Mouse (Mus musculus) testis, adult 2 months (tissue): ENCODE measurements around the gene Aagab.

Experiments used
- CTCF ChIP-seq: fragments of 200-500 bp; IDR thresholded peaks from 2 replicates; pipeline ENCODE4 v1.5.1; 2012; ENCODE audit warnings: low read depth, mild to moderate bottlenecking, inconsistent platforms, low read length, moderate library complexity; ENCODE audit not compliant: control insufficient read depth, insufficient read depth, insufficient replicate concordance
- POLR2A ChIP-seq: fragments of 200-500 bp; IDR thresholded peaks from 2 replicates; pipeline ENCODE4 v1.6.1; 2012; ENCODE audit warnings: low read depth, mild to moderate bottlenecking, inconsistent platforms, low read length, moderate library complexity; ENCODE audit not compliant: control insufficient read depth

DNA sequence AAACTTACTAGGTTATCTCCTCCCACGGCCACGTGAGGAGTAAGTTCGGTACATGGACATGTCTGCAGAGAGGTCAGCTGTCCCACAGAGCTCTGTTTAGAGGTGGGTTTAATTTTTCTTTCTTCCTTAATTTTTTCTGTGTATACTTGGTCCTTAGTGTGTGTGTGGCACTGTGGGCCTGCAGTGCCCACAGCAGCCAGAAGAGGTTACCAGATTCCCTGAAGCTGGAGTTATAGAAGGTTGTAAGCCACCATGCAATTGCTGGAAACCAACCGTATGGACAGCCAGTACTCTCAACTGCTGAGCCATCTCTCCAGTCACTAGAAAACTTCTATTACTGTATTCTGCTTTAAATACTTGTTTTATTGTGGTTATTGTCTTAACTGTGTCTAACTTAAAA, 29.6 kb downstream of the Aagab start:
- TF ChIP-seq CTCF (no peak), POLR2A (no peak)
